Mouse (Mus musculus) lung, embryonic 15.5 days (tissue): ENCODE measurements around the gene Traf1. TPM values are rescaled to one million over a fixed set of nuclear protein-coding genes. Genes with fewer than 3 reads are reported as not detected.

Experiments
- ATAC-seq: fragments of 200-750 bp; cut with Nextera tagmentation; 2 replicates; pipeline ENCODE4 v1.8.0; 2017; ENCODE audit warnings: moderate number of reproducible peaks, borderline replicate concordance; ENCODE audit not compliant: low FRiP score, low TSS enrichment; ENCODE audit errors: extremely low read depth
- H3K27ac ChIP-seq: fragments of 300-500 bp; sonication (generic); 2 replicates; pipeline ENCODE4 v1.5.1; 2015; ENCODE audit warnings: moderate library complexity, mild to moderate bottlenecking, inconsistent platforms
- H3K27me3 ChIP-seq: fragments of 300-500 bp; sonication (generic); 2 replicates; pipeline ENCODE4 v1.6.1; 2015; ENCODE audit warnings: inconsistent platforms
- H3K36me3 ChIP-seq: fragments of 300-500 bp; sonication (generic); 2 replicates; pipeline ENCODE4 v1.6.1; 2015; ENCODE audit warnings: inconsistent platforms
- H3K4me1 ChIP-seq: fragments of 300-500 bp; sonication (generic); 2 replicates; pipeline ENCODE4 v1.6.1; 2015; ENCODE audit warnings: inconsistent platforms
- H3K4me2 ChIP-seq: fragments of 300-500 bp; sonication (generic); 2 replicates; pipeline ENCODE4 v1.6.1; 2015; ENCODE audit warnings: inconsistent platforms, mild to moderate bottlenecking, moderate library complexity
- H3K4me3 ChIP-seq: fragments of 300-500 bp; sonication (generic); 2 replicates; pipeline ENCODE4 v1.5.1; 2015; ENCODE audit warnings: mild to moderate bottlenecking, inconsistent platforms
- H3K9ac ChIP-seq: fragments of 300-500 bp; sonication (generic); 2 replicates; pipeline ENCODE4 v1.6.1; 2015; ENCODE audit warnings: inconsistent platforms
- H3K9me3 ChIP-seq: fragments of 300-500 bp; sonication (generic); 2 replicates; pipeline ENCODE4 v1.6.1; 2016; ENCODE audit warnings: inconsistent platforms
- WGBS: fragments of 180-500 bp; shearing (Covaris S2); methylation state at CpG from one replicate; pipeline ENCODE4 v1.1.7; 2015; 5-methylcytosine and 5-hydroxymethylcytosine counted together
- polyA plus RNA-seq: library from polyadenylated mRNA; unstranded; fragments of >200 nt; fragmentation: Nextera tagmentation; extraction: Ambion mirVana; gene quantifications from 2 replicates; pipeline ENCODE4 v1.2.1, GENCODE M21; 2015

Traf1 gene
- polyA plus RNA-seq, 1 experiment from 2014 or later, result 2.7 TPM

DNA sequence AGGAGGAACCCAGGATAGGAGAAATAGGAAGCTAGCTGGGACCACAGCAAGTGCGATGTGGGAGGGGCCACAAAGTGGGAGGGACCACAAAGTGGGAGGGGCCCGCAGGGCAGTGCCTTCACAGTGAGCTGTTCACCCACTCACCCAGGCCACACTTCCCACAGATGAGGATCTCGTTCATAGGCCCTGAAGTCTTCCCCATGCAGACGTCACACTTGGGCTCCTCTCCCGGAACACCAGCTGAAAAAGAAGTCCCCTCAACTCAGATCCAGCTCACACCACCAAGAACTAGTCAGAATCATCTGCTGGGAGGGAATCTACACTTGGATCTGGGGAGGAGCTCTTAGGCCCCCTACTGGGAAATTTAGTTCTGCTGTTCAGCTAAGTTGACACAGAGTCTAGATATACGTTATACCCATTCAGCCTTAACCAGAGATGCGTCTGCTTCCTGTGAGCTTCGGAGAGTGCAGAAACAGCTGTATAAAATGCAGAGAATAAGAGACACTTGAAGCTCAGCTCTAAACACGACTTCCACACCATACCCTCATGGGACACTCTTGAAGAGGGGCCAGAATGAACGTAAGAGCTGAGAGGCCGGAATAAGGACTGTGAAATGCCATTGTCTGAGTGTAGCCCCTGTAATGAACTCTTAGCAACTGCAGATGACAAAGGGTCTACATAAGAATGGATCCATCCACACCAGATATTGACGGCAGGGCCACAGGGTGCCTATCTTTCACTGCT is 54.5 kb downstream of the Traf1 start:
- H3K36me3 ChIP-seq, result no peaks in the 10 kb centered on the region; the same call in 1 of the 2 replicates
- WGBS, result 48% methylated on average over 12 of the region's 12 CpGs

DNA sequence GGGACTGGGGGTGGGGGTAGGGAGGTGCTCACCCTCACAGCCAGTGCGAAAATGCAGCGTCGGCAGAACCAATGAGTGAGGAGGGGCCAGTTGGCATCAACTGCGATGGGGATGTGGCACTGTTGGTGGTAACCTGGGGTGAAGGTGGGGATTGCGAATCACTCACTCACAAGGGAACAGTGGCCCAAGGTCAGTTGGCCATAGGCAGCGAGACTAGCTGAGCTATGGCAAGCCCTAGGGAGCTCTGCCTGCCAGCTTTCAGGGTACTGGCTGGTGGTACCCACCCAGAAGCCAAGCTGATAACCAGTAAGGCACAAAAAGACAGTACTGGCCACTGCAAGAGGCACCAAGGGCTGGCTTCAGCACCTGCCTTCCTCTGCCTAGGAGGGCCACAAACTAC is 55.1 kb downstream of the Traf1 start:
- ATAC-seq, result no peak
- Histone ChIP-seq H3K4me2 (no peak overlapping the region), H3K9ac (no peak overlapping the region), H3K4me3 (no peak overlapping the region), H3K9me3 (no peaks in the 10 kb centered on the region), H3K27ac (no peak overlapping the region), H3K27me3 (no peaks in the 10 kb centered on the region), H3K4me1 (peaks cover 21% of the 10 kb centered on the region), H3K36me3 (no peaks in the 10 kb centered on the region; the same call in 1 of the 2 replicates)
- 52% methylated on average over 6 of the region's 6 CpGs for WGBS

More for the DNA sequence above, 54.5 kb downstream of the Traf1 start:
- no peak for ATAC-seq
- Histone ChIP-seq H3K4me1 (peaks cover 21% of the 10 kb centered on the region), H3K27ac (no peak overlapping the region), H3K4me2 (no peak overlapping the region), H3K27me3 (0 out of 2 replicates have a peak, but pooled peaks cover 4% of the 10 kb centered on the region), H3K9me3 (no peaks in the 10 kb centered on the region), H3K4me3 (no peak overlapping the region), H3K9ac (no peak overlapping the region)

DNA sequence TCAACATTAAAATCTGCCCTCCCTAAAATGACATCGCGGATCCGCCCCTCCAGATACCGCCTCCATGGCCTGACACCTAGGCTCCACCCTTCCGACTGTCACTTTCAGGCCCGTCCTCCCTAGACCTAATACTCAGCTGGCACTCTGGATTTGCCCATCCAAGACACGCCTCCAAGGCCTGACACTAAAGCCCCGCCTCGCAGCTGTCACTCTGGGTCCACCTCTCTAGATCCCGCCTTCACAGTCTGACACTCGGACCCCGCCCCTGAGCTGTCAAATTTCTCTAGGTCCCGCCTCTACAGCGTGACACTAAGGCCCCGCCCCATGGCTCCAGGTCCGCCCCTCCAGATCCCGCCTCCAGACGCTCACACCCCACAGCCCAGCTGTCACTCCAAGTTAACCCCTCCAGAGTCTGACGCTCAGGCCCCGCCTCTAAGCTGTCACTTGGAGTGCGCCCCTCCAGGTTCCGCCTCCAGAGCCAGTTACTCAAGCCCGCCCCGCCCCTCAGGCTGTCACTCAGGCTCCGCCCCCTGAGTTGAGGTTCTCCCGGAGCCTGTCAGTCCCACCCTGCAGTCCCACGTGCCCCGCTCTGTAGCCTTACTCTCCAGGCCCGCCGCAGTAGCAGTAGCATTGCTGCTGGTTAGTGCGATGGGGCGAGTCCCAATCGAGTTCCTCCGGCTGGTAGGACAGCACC is 56.6 kb downstream of the Traf1 start:
- Histone ChIP-seq H3K4me3 (peak overlapping the region; percentile 20), H3K9me3 (no peaks in the 10 kb centered on the region), H3K27ac (peak overlapping the region; percentile 54), H3K9ac (no peak overlapping the region), H3K4me2 (peak overlapping the region; percentile 57), H3K27me3 (no peaks in the 10 kb centered on the region), H3K4me1 (peaks cover 21% of the 10 kb centered on the region), H3K36me3 (no peaks in the 10 kb centered on the region; the same call in 1 of the 2 replicates)
- peak; percentile 95 for ATAC-seq
- WGBS, result under 1% methylated on average over 34 of the region's 34 CpGs

DNA sequence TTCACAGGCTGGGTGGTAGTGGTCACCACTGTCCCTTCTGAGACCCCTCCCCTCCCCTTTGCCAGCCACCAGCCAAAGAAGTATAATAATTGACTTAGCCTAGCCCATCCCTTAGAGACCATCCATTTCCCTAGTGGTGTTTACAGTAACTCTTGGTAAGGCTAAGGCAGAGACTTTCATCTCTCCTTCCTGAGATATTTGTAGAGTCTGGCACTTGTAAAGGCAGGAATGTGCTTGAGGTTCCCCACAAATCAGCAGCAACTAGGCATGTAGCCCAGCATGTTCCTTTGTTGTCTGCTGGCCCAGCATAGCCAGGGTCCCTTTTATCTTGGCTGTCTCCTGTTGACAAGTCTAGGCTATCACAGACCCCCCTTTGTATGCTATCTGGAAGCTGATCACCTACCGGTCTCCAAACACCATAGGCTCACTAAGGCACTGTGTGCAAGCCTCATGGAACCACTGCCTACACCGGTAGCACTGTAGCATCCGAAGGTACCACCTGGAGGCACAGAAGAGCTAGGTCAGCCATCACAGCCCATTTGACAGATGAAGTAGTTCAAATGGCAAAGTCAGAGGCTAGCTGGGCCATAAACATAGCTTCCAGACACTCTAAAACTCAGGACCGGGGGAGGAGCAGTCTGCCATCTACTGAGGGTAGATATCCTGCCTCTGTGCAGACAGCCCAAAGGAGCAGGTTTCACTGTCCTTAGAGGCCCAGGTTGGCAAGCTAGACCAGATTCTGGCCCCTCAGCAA is 57.7 kb downstream of the Traf1 start:
- H3K27me3 ChIP-seq, result no peaks in the 10 kb centered on the region
- H3K36me3 ChIP-seq, result no peaks in the 10 kb centered on the region
- peak overlapping the region; percentile 56 for H3K27ac ChIP-seq
- H3K9me3 ChIP-seq, result no peaks in the 10 kb centered on the region
- H3K4me2 ChIP-seq, result no peak overlapping the region
- WGBS, result 53% methylated on average over 4 of the region's 4 CpGs
- no peak overlapping the region for H3K4me3 ChIP-seq
- no peak overlapping the region for H3K9ac ChIP-seq
- ATAC-seq, result no peak
- peaks cover 21% of the 10 kb centered on the region for H3K4me1 ChIP-seq

DNA sequence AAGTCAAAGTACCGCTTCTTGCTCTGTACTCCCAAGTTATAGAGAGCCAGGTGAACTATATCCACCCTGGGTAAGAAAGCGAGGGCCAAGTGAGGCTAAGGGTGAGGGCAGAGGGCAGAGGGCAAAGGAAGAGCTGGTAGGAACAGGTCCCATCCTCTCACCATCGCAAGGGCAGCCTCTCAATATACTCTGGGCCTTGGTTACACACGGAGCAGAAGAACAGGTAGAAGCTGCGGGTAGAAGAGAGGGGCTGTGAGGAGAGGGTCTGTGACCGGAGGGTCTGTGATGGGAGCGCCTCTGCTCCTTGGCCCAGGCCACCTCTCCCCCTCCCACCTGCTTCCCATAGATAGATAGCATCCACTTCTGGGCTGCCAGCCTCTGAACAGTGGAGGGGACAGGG is 58.4 kb downstream of the Traf1 start:
- ATAC-seq, result no peak
- WGBS, result 86% methylated on average over 7 of the region's 7 CpGs
- Histone ChIP-seq H3K27ac (peak overlapping the region; percentile 56), H3K4me1 (peaks cover 21% of the 10 kb centered on the region), H3K9me3 (no peaks in the 10 kb centered on the region), H3K9ac (no peak overlapping the region), H3K4me3 (no peak overlapping the region), H3K27me3 (no peaks in the 10 kb centered on the region), H3K4me2 (no peak overlapping the region), H3K36me3 (no peaks in the 10 kb centered on the region)

DNA sequence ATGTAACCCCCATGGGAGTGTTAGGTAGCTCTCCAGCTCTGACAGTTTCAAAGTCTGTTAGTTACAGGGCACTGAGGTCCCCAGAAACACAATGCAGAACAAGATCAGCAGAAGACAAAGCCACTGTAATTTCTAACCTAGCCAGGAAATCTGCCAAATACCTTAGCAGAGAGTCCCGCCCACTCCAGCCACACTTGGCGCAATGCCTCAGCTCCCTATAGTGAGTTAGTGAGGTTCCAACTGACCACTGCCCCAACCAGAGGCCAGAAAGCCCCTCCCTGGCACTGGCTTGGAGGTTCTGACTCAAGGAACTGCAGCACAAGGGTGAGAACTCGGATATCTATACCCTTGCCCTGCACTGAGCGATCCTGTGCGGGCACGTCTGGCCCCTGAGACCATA is 58.8 kb downstream of the Traf1 start:
- WGBS, result 78% methylated on average over 6 of the region's 6 CpGs
- H3K9ac ChIP-seq, result no peak overlapping the region

DNA sequence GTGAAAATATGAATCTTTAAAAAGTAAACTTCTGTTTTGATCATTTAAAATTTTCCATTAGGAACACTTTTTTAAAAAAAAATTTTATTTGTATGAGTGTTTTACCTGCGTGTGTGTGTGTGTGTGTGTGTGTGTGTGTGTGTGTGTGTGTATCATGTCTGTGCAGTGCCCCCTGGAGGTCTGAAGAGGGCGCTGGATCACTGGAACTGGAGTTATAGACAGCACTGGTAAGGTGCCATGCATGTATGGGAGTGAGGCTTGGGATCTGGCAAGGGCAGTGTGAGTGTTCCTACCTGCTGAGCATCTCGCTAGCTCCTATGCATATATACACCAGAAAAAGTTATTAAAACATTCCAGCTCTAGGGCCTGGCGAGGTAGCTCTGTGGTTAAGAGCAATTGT is 59.8 kb downstream of the Traf1 start:
- H3K4me2 ChIP-seq, result no peak overlapping the region
- no peak for ATAC-seq

More for the DNA sequence above, 58.8 kb downstream of the Traf1 start:
- Histone ChIP-seq H3K27me3 (no peaks in the 10 kb centered on the region), H3K4me3 (no peak overlapping the region), H3K9me3 (no peaks in the 10 kb centered on the region), H3K36me3 (no peaks in the 10 kb centered on the region), H3K4me1 (peaks cover 21% of the 10 kb centered on the region), H3K4me2 (no peak overlapping the region), H3K27ac (peak overlapping the region; percentile 56)
- ATAC-seq, result no peak

DNA sequence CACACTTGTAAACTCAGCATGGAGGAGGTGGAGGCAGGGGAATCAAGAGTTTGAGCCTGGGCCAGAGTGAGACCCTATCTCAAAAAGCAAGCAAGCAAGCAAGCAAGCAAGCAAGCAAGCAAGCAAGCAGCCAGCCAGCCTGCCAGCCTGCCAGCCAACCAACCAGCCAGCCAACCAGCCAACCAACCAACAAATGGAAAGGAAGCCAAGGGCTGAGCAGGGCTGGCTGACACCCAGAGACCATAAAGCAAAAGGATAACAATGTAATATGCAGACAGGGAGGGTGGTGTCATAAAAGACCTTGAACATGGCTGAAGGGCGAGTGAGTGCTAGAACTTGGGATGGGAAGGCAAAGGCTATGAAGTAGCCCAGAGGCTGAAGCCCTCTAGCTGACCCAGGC is 61.2 kb downstream of the Traf1 start:
- Histone ChIP-seq H3K9me3 (no peaks in the 10 kb centered on the region), H3K9ac (no peak overlapping the region), H3K27ac (no peak overlapping the region), H3K4me1 (peaks cover 21% of the 10 kb centered on the region), H3K4me2 (no peak overlapping the region), H3K27me3 (no peaks in the 10 kb centered on the region), H3K4me3 (no peak overlapping the region), H3K36me3 (no peaks in the 10 kb centered on the region)
- WGBS, result 76% methylated on average over 1 of the region's 1 CpGs
- ATAC-seq, result no peak

More for the DNA sequence above, 59.8 kb downstream of the Traf1 start:
- H3K4me1 ChIP-seq, result peaks cover 21% of the 10 kb centered on the region
- no peak overlapping the region for H3K27ac ChIP-seq
- 80% methylated on average over 4 of the region's 4 CpGs for WGBS
- no peak overlapping the region for H3K4me3 ChIP-seq
- no peaks in the 10 kb centered on the region for H3K36me3 ChIP-seq
- H3K9me3 ChIP-seq, result no peaks in the 10 kb centered on the region
- H3K9ac ChIP-seq, result no peak overlapping the region
- no peaks in the 10 kb centered on the region for H3K27me3 ChIP-seq

DNA sequence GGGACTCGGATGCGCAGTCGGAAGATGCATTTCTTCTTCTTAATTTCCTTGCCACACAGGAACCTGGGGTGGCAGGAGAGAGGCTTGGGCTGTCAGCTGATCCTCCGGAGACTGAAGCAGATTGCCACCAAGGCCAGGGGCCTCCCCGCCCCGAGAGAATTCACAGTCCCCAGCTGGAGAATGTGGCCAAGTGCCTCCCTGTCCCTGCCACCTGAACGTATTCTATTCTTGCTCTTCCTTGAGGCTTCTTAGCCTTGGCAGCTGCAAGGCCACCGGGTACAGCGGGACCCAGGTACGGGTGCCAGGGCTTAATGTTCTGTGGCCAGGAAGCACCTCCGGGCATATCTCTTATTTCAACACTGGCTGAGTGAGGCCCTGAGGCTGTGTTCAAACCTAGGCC is 61.9 kb downstream of the Traf1 start:
- WGBS, result 80% methylated on average over 11 of the region's 11 CpGs
- peaks cover 21% of the 10 kb centered on the region for H3K4me1 ChIP-seq

DNA sequence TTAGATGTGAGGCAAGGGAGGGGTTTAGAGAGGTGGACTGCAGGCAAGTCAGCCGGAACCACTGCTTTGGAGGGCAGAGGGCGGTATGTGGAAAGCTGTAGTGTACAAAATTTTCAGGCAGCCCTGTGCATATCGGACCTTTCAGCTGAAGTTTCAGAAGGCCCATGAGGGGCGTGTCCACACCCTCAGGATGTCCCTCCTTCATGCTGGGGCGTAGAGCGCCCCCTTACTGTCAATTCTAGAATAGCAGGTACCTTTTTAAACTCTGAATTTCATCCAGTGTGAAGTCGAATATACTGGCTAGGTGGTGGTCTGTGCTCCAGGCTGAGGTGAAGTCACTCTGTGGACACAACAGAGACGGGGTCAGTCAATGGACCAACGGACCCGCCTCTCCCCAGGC is 63.8 kb downstream of the Traf1 start:
- Histone ChIP-seq H3K9me3 (no peaks in the 10 kb centered on the region), H3K9ac (no peak overlapping the region), H3K4me1 (peaks cover 4% of the 10 kb centered on the region), H3K4me2 (no peak overlapping the region), H3K36me3 (no peaks in the 10 kb centered on the region), H3K27ac (no peak overlapping the region), H3K4me3 (no peak overlapping the region), H3K27me3 (no peaks in the 10 kb centered on the region)
- WGBS, result 18% methylated on average over 10 of the region's 10 CpGs
- no peak for ATAC-seq

More for the DNA sequence above, 61.9 kb downstream of the Traf1 start:
- ATAC-seq, result no peak
- Histone ChIP-seq H3K9me3 (no peaks in the 10 kb centered on the region), H3K4me3 (no peak overlapping the region), H3K9ac (no peak overlapping the region), H3K27ac (no peak overlapping the region), H3K36me3 (no peaks in the 10 kb centered on the region), H3K4me2 (no peak overlapping the region), H3K27me3 (no peaks in the 10 kb centered on the region)

DNA sequence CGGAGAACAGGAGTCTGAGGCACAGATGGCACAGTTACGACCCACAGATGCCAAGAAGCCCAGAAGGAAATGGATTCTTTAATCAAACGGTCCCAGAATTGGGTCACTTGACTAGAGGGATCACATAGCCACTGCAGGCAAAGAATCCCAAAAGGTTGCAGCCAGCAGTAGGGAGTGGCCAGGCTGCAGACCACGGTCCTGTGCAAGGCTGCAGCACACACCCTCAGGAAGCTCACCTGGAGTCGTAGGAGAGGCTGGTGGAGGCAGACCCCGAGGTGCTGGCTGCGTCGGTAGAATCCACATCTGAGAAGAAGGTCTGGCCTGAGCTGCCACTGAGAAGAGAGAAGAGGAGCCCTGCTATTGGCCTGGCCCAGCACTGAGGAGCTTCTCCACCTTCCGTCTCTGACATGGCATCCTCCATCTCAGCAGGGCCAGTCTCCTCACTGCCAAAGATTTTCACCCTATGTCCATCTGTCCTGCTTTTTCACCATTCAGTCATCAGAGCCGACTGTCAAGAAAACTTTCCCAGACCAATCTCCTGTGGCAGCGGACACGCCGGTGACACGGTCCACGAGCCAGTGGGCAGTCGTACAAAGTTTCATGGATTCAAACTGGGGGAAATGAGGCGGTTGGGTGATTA is 64.6 kb downstream of the Traf1 start:
- Histone ChIP-seq H3K27ac (no peak overlapping the region), H3K9me3 (no peaks in the 10 kb centered on the region), H3K4me3 (no peak overlapping the region), H3K4me2 (no peak overlapping the region), H3K36me3 (no peaks in the 10 kb centered on the region), H3K4me1 (no peaks in the 10 kb centered on the region), H3K27me3 (no peaks in the 10 kb centered on the region), H3K9ac (no peak overlapping the region)
- ATAC-seq, result no peak
- 82% methylated on average over 17 of the region's 17 CpGs for WGBS
